Mouse (Mus musculus) c-Kit-negative CD71-positive TER-119-positive erythroid progenitor cells, embryonic 14.5 days (primary cell): ENCODE measurements at regions not wholly inside any gene's neighbourhood (a gene's known extent, or its start where the extent isn't known, plus 50 kb on each side); places are given as distances from the start of the nearest gene placed in this dataset.

Experiments
- DNase-seq: peaks from one replicate; pipeline ENCODE4 v3.0.0-alpha.2; 2013; ENCODE audit warnings: low read depth, low spot score

GRCm38 (mm10) chr13:60299076-60299475, 121.9 kb upstream of the Gas1 start:
- no peak for DNase-seq

GRCm38 (mm10) chr13:60303561-60303960, 126.4 kb upstream of the Gas1 start:
- no peak for DNase-seq

GRCm38 (mm10) chr13:60305028-60305810, 128.1 kb upstream of the Gas1 start:
- no peak for DNase-seq

- DNase-seq: no peak
These were observed 131.1 kb upstream of the Gas1 start for GRCm38 (mm10) chr13:60308062-60308801.

GRCm38 (mm10) chr13:60309482-60309881, 132.3 kb upstream of the Gas1 start:
- DNase-seq: no peak

GRCm38 (mm10) chr13:60309926-60310325, 132.8 kb upstream of the Gas1 start:
- no peak for DNase-seq

GRCm38 (mm10) chr13:60312397-60313085, 135.4 kb upstream of the Gas1 start:
- no peak for DNase-seq

- DNase-seq: no peak
These were observed 141.4 kb upstream of the Gas1 start for GRCm38 (mm10) chr13:60318436-60319020.

GRCm38 (mm10) chr13:60319268-60319667, 142.1 kb upstream of the Gas1 start:
- no peak for DNase-seq

GRCm38 (mm10) chr13:60319861-60320602, 142.9 kb upstream of the Gas1 start:
- DNase-seq: no peak

- no peak for DNase-seq
These were observed 145.4 kb upstream of the Gas1 start for GRCm38 (mm10) chr13:60322579-60322978.

GRCm38 (mm10) chr13:60330475-60331258, 153.5 kb upstream of the Gas1 start:
- no peak for DNase-seq

GRCm38 (mm10) chr13:60336196-60336595, 159.0 kb upstream of the Gas1 start:
- no peak for DNase-seq

- DNase-seq: no peak
These were observed 160.2 kb upstream of the Gas1 start for GRCm38 (mm10) chr13:60337383-60337782.

- DNase-seq: no peak
These were observed 160.9 kb upstream of the Gas1 start for GRCm38 (mm10) chr13:60338107-60338506.

GRCm38 (mm10) chr13:60340068-60340467, 162.9 kb upstream of the Gas1 start:
- no peak for DNase-seq

GRCm38 (mm10) chr13:60347881-60348280, 170.7 kb upstream of the Gas1 start:
- DNase-seq: no peak

- DNase-seq: no peak
These were observed 171.3 kb upstream of the Gas1 start for GRCm38 (mm10) chr13:60348438-60348837.

- no peak for DNase-seq
These were observed 178.7 kb upstream of the Gas1 start for GRCm38 (mm10) chr13:60355707-60356490.
